Mouse (Mus musculus) heart, postnatal 0 days (tissue): ENCODE measurements around the gene Cryga. TPM values are rescaled to one million over a fixed set of nuclear protein-coding genes. Genes with fewer than 3 reads are reported as not detected.

Source experiments
- ATAC-seq: fragments of 200-750 bp; cut with Nextera tagmentation; 2 replicates; pipeline ENCODE4 v1.8.0; 2017; ENCODE audit warnings: low read depth, moderate number of reproducible peaks, moderate library complexity; ENCODE audit not compliant: insufficient read depth
- DNase-seq: peaks from one replicate; pipeline ENCODE4 v3.0.0-alpha.2; 2016; ENCODE audit warnings: low spot score
- H3K27ac ChIP-seq: fragments of 300-500 bp; sonication (generic); 2 replicates; pipeline ENCODE4 v1.5.1; 2014; ENCODE audit warnings: low read depth, mild to moderate bottlenecking
- H3K27me3 ChIP-seq: fragments of 300-500 bp; sonication (generic); 2 replicates; pipeline ENCODE4 v1.6.1; 2014; ENCODE audit warnings: low read length, mixed read lengths; ENCODE audit not compliant: control insufficient read depth, insufficient read depth
- H3K36me3 ChIP-seq: fragments of 300-500 bp; sonication (generic); replicated peaks from 2 replicates; pipeline ENCODE4 v1.6.1; 2014; ENCODE audit warnings: low read length, mixed read lengths; ENCODE audit not compliant: control insufficient read depth, insufficient read depth
- H3K4me1 ChIP-seq: fragments of 300-500 bp; sonication (generic); 2 replicates; pipeline ENCODE4 v1.6.1; 2014; ENCODE audit warnings: antibody characterized with exemption; ENCODE audit not compliant: control insufficient read depth, insufficient read depth
- H3K4me2 ChIP-seq: fragments of 300-500 bp; sonication (generic); 2 replicates; pipeline ENCODE4 v1.6.1; 2014; ENCODE audit warnings: low read depth, mild to moderate bottlenecking, low read length, moderate library complexity
- H3K4me3 ChIP-seq: fragments of 300-500 bp; sonication (generic); 2 replicates; pipeline ENCODE4 v1.5.1; 2014; ENCODE audit warnings: low read depth, low read length
- H3K9ac ChIP-seq: fragments of 300-500 bp; sonication (generic); replicated peaks from 2 replicates; pipeline ENCODE4 v1.6.1; 2014; ENCODE audit warnings: low read depth, low read length, mixed read lengths
- H3K9me3 ChIP-seq: fragments of 300-500 bp; sonication (generic); replicated peaks from 2 replicates; pipeline ENCODE4 v1.6.1; 2016; ENCODE audit warnings: low read length; ENCODE audit not compliant: control insufficient read depth
- CTCF ChIP-seq: IDR thresholded peaks from 2 replicates; pipeline ENCODE4 v1.5.1; 2016; ENCODE audit warnings: antibody characterized with exemption, control low read depth, low read depth
- EP300 ChIP-seq: IDR thresholded peaks from 2 replicates; pipeline ENCODE4 v1.6.1; 2016; ENCODE audit warnings: antibody characterized with exemption, low read depth
- WGBS: fragments of 180-500 bp; shearing (Covaris S2); extraction: QIAGEN DNeasy Blood & Tissue Kit; methylation state at CpG from one replicate; pipeline ENCODE4 v1.1.7; 2014; 5-methylcytosine and 5-hydroxymethylcytosine counted together
- polyA plus RNA-seq: library from polyadenylated mRNA; unstranded; fragments of >200 nt; fragmentation: Nextera tagmentation; extraction: Ambion mirVana; gene quantifications from 2 replicates; pipeline ENCODE4 v1.2.1, GENCODE M21; 2015
- total RNA-seq: library from RNA; depleted of rRNA; stranded (reverse); fragments of >200 nt; gene quantifications from 2 replicates; pipeline ENCODE4 v1.2.3, GENCODE M21; 2014; ENCODE audit warnings: low replicate concordance

The Cryga gene
- total and polyA plus RNA-seq, 2 experiments from 2014 or later: not detected

DNA sequence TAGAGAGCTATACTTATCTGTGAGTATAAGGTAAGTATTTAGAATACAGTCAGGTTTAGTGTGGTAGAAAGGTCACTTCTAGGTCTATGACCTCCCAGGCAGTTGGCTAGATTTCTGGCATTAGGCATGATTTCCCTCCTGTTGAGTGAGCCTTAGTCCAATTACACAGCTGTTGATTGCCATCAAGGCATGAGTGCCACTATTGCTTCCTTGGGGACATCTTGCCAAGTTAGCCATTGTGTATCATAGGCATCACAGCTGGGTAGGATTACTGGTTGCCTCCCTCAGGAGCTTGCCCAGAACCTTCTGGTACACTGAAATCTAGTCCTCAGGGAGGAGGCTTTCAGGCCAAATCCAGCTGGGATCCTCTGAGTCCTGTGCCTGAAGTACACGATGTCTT lies 29.7 kb upstream of the Cryga start:
- Histone ChIP-seq H3K9me3 (no peaks in the 10 kb centered on the region), H3K27ac (no peak overlapping the region), H3K4me1 (no peaks in the 10 kb centered on the region), H3K27me3 (no peaks in the 10 kb centered on the region), H3K4me2 (no peak overlapping the region), H3K9ac (no peak overlapping the region), H3K36me3 (no peaks in the 10 kb centered on the region), H3K4me3 (no peak overlapping the region)
- TF ChIP-seq EP300: no peak
- no peak for TF ChIP-seq CTCF
- ATAC-seq: no peak
- WGBS: 85% methylated on average over 1 of the region's 1 CpGs
- no peak for DNase-seq

DNA sequence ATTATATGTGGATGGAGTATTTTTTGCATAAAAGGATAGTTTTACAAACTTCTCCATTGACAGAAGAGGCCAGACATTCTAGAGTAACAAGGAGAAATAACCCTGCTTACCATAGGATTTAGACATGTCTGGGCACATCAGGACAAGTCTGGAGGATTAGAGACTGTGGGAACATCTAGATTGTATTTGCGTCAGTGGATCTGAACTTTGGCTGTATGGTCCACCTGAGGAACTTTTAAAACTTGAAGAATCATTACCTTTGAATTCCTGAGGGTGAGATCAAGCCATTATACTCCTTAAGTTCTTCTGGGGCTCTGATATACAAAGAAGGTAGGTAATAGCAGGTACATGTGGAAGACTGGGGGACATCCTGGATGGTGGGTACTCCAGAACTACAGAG lies 28.5 kb upstream of the Cryga start:
- Histone ChIP-seq H3K36me3 (no peaks in the 10 kb centered on the region), H3K9me3 (no peaks in the 10 kb centered on the region), H3K27me3 (no peaks in the 10 kb centered on the region), H3K9ac (no peak overlapping the region), H3K4me3 (no peak overlapping the region), H3K4me1 (no peaks in the 10 kb centered on the region), H3K27ac (no peak overlapping the region), H3K4me2 (no peak overlapping the region)
- WGBS: 95% methylated on average over 1 of the region's 1 CpGs
- ATAC-seq (no peak), DNase-seq (no peak)
- TF ChIP-seq EP300 (no peak), CTCF (no peak)

DNA sequence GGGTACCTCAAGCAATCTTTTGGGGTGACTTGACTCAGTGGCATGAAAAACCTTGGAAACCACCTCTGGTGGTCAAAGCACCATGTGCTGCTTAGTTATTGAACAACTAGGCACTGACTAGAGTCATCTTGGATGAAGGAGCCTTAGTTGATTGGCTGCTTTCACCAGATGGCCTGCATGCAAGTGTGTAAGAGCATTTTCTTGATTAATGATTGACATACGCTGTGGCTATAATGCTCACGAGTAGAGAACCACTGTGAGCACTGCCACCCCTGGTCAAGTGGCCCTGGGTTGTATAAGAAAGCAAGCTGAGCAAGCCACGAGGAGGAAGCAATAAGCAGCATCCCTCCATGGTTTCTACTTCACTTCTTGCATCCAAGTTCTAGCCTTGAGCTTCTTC lies 27.1 kb upstream of the Cryga start:
- no peak overlapping the region for H3K9ac ChIP-seq
- no peak overlapping the region for H3K4me2 ChIP-seq
- DNase-seq: no peak
- H3K4me3 ChIP-seq: no peak overlapping the region
- ATAC-seq: no peak
- H3K4me1 ChIP-seq: no peaks in the 10 kb centered on the region
- no peaks in the 10 kb centered on the region for H3K27me3 ChIP-seq
- H3K36me3 ChIP-seq: no peaks in the 10 kb centered on the region
- H3K27ac ChIP-seq: no peak overlapping the region
- WGBS: 71% methylated on average over 3 of the region's 3 CpGs
- no peak for TF ChIP-seq CTCF
- no peak for TF ChIP-seq EP300
- H3K9me3 ChIP-seq: no peaks in the 10 kb centered on the region

DNA sequence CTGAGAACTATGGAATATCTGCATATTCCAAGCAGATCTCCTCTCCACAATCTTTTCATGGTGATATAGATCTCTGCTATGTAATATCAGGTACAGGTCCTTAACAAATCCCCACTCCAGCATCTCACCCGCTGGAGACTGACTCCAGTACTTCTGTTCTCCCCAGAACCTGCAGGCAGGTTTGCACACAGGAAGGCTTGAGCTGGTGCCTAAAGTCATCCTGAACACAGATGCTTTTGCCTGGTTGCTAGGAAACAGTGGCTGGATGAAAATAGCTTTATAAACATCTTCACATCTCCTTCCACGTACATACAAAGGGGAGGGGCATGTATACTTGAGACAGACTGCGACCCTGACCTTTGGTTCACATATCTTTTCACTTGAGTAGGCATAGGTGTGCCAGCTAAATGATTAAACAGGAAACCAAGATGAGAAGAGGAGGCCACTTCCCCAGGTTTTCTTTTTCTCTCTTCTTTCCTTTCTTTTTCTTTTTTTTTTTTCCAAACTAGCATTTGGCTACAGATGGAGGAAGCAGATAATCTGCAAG lies 26.5 kb upstream of the Cryga start:
- H3K4me2 ChIP-seq: no peak overlapping the region
- H3K27me3 ChIP-seq: no peaks in the 10 kb centered on the region
- TF ChIP-seq EP300: no peak
- ATAC-seq: no peak
- no peak overlapping the region for H3K27ac ChIP-seq
- DNase-seq: no peak
- H3K4me3 ChIP-seq: no peak overlapping the region
- 58% methylated on average over 3 of the region's 3 CpGs for WGBS
- no peaks in the 10 kb centered on the region for H3K36me3 ChIP-seq
- H3K9ac ChIP-seq: no peak overlapping the region
- H3K4me1 ChIP-seq: no peaks in the 10 kb centered on the region
- no peaks in the 10 kb centered on the region for H3K9me3 ChIP-seq

DNA sequence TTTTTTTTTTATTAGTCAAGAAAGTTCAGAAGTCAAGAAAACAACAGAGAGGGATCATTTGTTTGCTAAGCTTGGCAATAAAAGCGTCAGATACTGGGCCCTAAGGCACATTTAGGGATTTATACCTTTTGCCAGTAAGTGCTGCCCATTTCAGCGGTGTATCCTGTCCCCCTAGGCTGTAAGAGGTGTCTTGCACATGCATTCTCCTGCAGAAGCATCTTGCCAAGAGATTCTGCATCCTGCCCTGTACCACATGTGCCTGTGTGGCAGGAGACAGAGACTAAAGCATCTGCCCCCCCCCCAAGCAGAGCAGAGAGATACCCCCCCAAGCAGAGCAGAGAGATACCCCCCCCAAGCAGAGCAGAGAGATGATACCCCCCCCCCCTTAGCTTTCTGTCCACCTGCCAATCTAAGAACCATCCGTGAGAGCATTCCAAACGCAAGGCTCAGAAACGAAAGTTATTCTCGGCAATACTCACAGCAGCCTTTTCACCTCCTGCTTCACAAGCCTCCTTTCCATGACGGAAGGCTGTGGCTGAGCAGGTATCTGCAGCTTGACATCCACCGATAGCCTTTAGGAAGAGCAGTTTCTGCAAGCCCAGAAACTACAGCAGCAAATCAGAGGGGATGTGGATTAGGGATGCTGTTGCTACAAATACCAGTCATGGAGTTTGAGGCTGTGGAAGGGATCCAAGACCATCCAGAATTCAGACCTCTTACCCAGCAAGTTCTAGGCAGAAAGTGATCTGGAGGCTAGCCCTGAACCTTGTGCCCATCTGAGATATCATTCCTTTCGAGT lies 19.6 kb upstream of the Cryga start, which contains the start of gene D630023F18Rik:
Gene D630023F18Rik, minus strand, starts transcription at position 641 of the 799 bp plus-strand sequence.
- DNase-seq: no peak
- Histone ChIP-seq H3K36me3 (no peaks in the 10 kb centered on the region), H3K9ac (no peak within 1 kb of the TSS), H3K4me1 (no peaks in the 10 kb centered on the region), H3K4me3 (peak within 1 kb of the TSS; percentile 15; the same call in 1 of the 2 replicates), H3K27me3 (no peaks in the 10 kb centered on the region), H3K9me3 (no peaks in the 10 kb centered on the region), H3K27ac (no peak within 1 kb of the TSS), H3K4me2 (peak within 1 kb of the TSS; percentile 42)
- TF ChIP-seq EP300 (no peak), CTCF (no peak)
- WGBS: 24% methylated on average over 9 of the region's 9 CpGs
- no peak for ATAC-seq
